Mouse (Mus musculus): ENCODE data around the gene Med6. TPM values are rescaled to one million over a fixed set of nuclear protein-coding genes. Genes with fewer than 3 reads are reported as not detected.
A peak's percentile ranks its signal among the peaks of the same experiment; 100 is the strongest.

Med6 gene
- polyA plus RNA-seq (2015; fragmentation: Nextera tagmentation; extraction: Ambion mirVana), result 42.4 and 44.0 TPM in 2 replicates

- peak; percentile 98 for DNase-seq (ENCODE audit: low spot score)
Measured at GRCm38 (mm10) chr12:81594902-81595671, at the start of gene Med6. Gene Med6 (minus strand): TSS chr12:81595008.

- DNase-seq (ENCODE audit: low spot score), result no peak
Measured at GRCm38 (mm10) chr12:81642361-81643082, 47.7 kb upstream of the Med6 start.

GRCm38 (mm10) chr12:81640656-81641055, 45.8 kb upstream of the Med6 start:
- no peak for DNase-seq (ENCODE audit: low spot score)

DNA sequence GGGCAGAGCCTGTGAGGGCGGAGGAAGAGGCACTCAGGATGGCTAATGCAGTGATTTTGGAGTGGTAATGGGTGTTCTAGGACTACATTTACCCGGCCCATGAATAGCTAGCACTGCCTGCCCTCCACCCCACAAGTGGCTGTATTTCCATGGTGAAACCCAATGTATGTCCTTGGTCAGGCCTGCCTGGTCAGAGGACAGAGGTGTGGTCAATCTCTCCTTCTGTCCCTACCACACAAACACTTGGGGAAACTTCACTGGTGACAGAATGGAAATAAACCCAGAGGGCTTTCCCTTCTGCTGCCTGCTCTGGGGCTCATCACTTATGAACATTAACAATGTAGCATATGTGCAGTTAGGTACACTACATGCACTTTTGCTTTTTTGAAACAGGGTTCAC, 38.4 kb upstream of the Med6 start:
- DNase-seq (ENCODE audit: low spot score), result no peak

- no peak for DNase-seq (ENCODE audit: low spot score)
Measured at GRCm38 (mm10) chr12:81631661-81632401, 37.0 kb upstream of the Med6 start.

- no peak for DNase-seq (ENCODE audit: low spot score)
Measured at GRCm38 (mm10) chr12:81630915-81631660, 36.3 kb upstream of the Med6 start, which contains the start of gene Ttc9. Gene Ttc9 (plus strand): TSS chr12:81631249.

GRCm38 (mm10) chr12:81630520-81630914, 35.7 kb upstream of the Med6 start:
- no peak for DNase-seq (ENCODE audit: low spot score)

GRCm38 (mm10) chr12:81628091-81628490, 33.3 kb upstream of the Med6 start:
- no peak for DNase-seq (ENCODE audit: low spot score)

GRCm38 (mm10) chr12:81627426-81627825, 32.6 kb upstream of the Med6 start:
- no peak for DNase-seq (ENCODE audit: low spot score)

- no peak for DNase-seq (ENCODE audit: low spot score)
Measured at GRCm38 (mm10) chr12:81626226-81626861, 31.5 kb upstream of the Med6 start.

- no peak for DNase-seq (ENCODE audit: low spot score)
Measured at GRCm38 (mm10) chr12:81623377-81623776, 28.6 kb upstream of the Med6 start.

- peak; percentile 72 for DNase-seq (ENCODE audit: low spot score)
Measured at GRCm38 (mm10) chr12:81619302-81619701, 24.5 kb upstream of the Med6 start.

DNA sequence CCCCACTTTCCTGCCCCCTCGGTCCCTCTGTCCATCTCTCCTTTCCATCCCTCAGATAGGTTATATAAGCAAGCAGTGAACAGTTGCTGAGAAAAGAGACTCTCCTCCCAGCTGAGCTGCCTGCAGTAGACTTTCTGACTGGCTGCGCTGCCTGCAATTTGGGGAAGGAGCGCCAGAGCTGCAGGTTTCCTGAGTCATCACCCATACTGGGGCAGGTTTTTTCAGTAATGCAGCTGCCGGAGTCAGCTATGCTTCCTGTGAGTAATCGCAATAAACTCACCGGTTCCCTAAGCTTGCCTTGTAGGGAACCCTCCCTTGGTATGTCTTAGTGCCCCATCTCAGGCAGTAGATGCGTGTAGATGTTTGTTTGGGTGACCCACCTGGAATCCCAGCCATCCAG, 22.2 kb upstream of the Med6 start:
- DNase-seq (ENCODE audit: low spot score), result no peak

DNA sequence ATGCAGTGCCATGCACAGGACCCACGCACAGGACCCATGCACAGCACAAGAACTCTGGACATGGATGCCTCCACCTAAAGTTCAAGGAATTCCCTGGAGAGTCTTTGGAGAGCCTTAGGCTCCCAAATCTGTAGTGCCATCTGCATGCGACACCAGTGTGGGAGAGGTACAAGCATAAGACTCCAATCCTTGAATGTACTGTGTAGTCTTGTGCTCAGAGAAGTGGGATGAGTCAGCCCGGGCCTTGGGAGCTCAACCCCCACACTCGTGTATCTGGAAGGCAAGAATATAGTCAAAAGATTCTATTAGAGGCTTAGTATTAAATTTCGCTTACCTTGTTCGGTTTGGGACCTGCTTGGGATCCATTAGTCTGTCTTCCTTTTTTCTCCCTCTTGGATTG, 21.0 kb upstream of the Med6 start:
- no peak for DNase-seq (ENCODE audit: low spot score)

DNA sequence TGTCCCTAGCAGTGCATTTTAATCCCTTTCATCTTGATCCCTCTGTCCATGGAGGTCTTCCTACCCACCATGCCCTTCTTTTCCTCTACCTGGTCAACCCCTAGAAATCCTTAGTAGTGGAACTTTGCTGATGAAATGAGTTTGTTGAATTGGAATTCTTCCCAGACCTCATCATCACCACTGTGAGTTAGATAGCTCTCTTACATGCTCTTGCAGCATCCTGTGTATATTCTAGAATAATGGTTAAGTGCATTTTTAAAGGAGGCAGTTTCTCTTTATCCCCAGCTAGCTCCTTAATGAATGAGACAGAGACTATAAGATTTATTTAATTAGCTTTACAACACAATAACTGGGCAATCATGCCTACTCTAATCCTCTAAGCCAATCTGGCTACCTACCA, 14.6 kb upstream of the Med6 start:
- DNase-seq (ENCODE audit: low spot score), result no peak

GRCm38 (mm10) chr12:81604995-81605784, 10.4 kb upstream of the Med6 start:
- DNase-seq (ENCODE audit: low spot score), result no peak

DNA sequence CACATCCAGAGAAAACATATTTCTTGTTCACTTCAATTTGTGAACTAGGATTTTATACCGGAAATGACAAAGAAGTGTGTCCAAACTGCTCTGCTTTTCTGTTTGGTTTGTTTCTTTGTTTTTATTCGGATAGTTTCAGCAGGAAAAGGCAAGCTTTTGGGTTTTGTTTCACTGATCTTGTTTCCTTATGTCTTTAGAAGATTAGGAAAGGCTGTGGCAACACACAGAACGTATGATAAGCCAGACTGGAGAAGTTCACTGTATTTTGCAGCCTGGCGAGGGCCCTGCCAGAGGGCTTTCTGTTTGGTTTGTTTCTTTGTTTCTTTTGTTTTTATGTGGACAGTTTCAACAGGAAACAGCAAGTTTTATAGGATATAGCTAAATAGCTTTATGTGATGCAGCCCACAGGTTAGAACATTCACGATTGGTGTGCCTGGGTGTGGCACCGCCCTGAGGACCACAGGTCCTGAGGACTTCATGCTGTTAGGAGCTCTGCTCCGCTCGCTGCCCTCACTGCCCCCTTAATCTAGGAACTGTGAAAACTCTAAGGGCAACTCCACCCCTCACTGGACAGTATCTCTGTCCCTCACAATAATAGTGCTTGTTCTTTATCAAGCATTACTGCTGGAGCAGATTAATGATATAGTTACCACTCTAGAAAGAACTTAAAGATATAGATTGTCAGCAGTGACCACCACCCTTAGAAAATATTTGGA, 1.9 kb upstream of the Med6 start:
- no peak for DNase-seq (ENCODE audit: low spot score)

DNA sequence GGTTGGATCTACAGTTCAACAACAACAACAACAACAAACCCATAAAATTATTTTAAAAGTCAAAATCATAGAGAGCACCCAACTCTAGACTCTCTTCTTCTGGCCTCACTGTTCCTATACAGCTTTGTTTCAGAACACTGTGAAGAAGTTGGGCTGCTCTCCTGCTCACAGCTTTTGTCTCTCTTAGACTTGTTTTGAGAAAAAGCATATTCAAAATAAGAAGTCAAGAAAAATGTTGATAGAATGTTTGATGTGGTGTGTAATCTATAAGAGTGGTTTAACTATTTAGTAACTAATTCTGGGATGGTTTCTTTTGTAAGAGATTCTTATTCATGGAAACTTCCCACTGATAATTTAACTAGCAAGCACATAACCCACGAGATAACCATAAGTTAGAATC, 26.4 kb downstream of the Med6 start, which contains the start of gene Adam21:
Adam21 (minus strand) TSS at position 101 of the 400 bp plus-strand sequence.
- no peak for DNase-seq (ENCODE audit: low spot score)

DNA sequence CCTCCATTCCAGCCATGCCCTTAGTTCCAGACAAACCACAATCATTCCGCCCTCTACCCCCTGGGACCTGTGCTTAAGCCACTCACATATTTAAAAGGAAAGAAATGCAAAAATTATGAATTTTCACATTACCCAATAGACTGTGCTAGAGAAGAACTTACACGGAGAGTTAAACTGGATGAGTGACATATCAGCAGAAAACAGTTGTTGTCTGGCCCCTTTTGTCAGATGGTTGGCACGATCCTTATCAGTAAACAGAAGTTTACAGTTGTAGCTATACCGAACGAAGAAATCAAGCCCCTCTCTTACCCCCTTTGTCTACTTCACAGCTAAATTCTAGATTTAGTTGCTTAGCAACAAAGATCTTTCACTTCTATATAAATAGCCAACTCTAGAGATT, 26.9 kb downstream of the Med6 start:
- no peak for DNase-seq (ENCODE audit: low spot score)
